Mouse (Mus musculus): ENCODE measurements at regions not wholly inside any gene's neighbourhood (a gene's known extent, or its start where the extent isn't known, plus 50 kb on each side); places are given as distances from the start of the nearest gene placed in this dataset.

DNA sequence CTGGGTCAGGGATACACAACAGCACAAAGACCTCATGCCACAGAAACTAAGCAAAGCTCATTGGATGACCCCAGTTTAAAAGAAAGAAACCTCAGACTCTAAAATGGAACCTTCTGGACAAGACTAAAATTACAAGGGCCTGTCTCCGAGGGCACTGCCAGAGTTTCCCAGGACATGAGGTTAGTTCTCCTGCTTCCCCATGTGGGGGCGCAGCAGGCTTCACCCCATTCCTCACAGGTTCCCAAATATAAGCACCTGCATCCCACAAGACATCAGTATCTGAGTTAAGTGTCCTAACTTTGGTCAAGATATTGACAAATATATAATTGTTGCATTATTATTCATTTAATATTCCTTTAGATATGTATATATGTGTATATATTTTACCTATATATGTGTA lies 166.8 kb downstream of the B3gnt2 start:
- no peak for TF ChIP-seq GATA1 (IDR thresholded peaks at IDR 0.05; ENCODE audit: borderline replicate concordance, low read length)
- no peak for TF ChIP-seq CTCF (IDR thresholded peaks at IDR 0.05; ENCODE audit: low read depth, low read length)

All from G1E (cell line).